Mouse (Mus musculus): Measurements from ENCODE around the gene Olfr832.
"Not testable (repeated sequence)": the region's sequence is repeated elsewhere in the genome, so short reads cannot be mapped to it uniquely, and the experiment has no call there.

Olfr832 gene

DNA sequence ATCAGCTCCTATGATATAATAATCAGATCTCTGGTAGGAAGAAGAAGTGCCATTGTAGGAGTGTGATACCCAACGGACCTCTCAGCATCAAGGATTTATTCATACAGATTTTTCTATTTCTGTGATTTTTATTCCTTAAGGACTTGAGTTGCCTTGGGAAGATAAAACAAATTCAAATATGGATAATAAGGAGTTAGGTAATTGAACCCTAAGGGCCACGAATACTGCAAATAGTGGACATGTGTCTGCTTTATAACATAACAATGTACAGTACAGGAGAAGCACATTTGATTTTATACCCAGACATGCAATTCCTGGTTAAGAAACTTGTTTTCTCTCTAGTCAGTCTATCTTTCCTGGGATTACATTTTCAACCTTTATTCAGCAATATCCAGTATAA lies at the start of gene Olfr832:
Gene Olfr832, plus strand, starts transcription at position 301 of the 400 bp plus-strand sequence.
- not testable (repeated sequence) for DNase-seq (ENCODE audit: low spot score)

DNA sequence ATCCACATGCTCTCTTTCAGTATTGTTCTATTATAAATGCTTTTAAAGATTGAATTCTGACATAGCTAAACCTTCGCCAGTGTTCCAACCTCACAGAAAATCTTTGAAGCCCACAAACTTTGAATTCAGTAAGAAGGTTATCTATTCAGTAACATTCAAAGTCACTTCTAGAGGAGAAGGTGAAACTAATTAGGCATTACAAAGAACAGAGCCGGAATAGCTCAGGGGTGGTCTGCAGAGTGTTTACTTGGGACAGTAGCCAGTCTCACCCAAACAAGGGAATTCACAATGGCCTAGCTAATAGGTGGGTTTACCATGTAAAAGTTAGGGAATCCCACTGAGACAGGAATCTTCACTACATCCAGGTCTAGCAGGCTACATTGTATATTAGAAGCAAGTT lies 29.2 kb upstream of the Olfr832 start:
- DNase-seq (ENCODE audit: low spot score): not testable (repeated sequence)

GRCm38 (mm10) chr9:18927921-18928320 lies 9.0 kb upstream of the Olfr832 start:
- DNase-seq (ENCODE audit: low spot score): not testable (repeated sequence)

- no peak for DNase-seq (ENCODE audit: low spot score)
These were observed 25.1 kb downstream of the Olfr832 start for GRCm38 (mm10) chr9:18962021-18962420.

GRCm38 (mm10) chr9:18987690-18988089 lies 50.8 kb downstream of the Olfr832 start, which contains the start of gene Olfr834:
Gene Olfr834, plus strand, starts transcription at chr9:18987990.
- DNase-seq (ENCODE audit: low spot score): no peak
